Mouse (Mus musculus) brain, adult 2 months (tissue): ENCODE measurements around the gene Cenpt.
"Not testable (repeated sequence)": the region's sequence is repeated elsewhere in the genome, so short reads cannot be mapped to it uniquely, and the experiment has no call there.

Experiments used
- DNase-seq: peaks from one replicate; pipeline ENCODE4 v3.0.0; 2011; ENCODE audit warnings: low read depth, low spot score

Cenpt gene

GRCm38 (mm10) chr8:105854303-105854702 lies 1.2 kb upstream of the Cenpt start:
- DNase-seq: peak; percentile 12

GRCm38 (mm10) chr8:105852146-105852729 lies 840 bp downstream of the Cenpt start:
- no peak for DNase-seq

GRCm38 (mm10) chr8:105851651-105852143 lies 1.4 kb downstream of the Cenpt start:
- DNase-seq: peak; percentile 95

- DNase-seq: no peak
Measured at GRCm38 (mm10) chr8:105850611-105851010, 2.5 kb downstream of the Cenpt start.

GRCm38 (mm10) chr8:105850014-105850413 lies 3.1 kb downstream of the Cenpt start:
- DNase-seq: no peak

- DNase-seq: no peak
Measured at GRCm38 (mm10) chr8:105846678-105847077, 6.4 kb downstream of the Cenpt start.

GRCm38 (mm10) chr8:105839209-105839608 lies 13.9 kb downstream of the Cenpt start:
- DNase-seq: no peak

- DNase-seq: peak; percentile 23
Measured at GRCm38 (mm10) chr8:105836991-105837390, 16.1 kb downstream of the Cenpt start.

GRCm38 (mm10) chr8:105835318-105835717 lies 17.8 kb downstream of the Cenpt start:
- peak; percentile 66 for DNase-seq

GRCm38 (mm10) chr8:105833740-105834139 lies 19.3 kb downstream of the Cenpt start:
- DNase-seq: not testable (repeated sequence)

- DNase-seq: peak; percentile 100
Measured at GRCm38 (mm10) chr8:105826861-105827848, 25.9 kb downstream of the Cenpt start, which contains the start of the genes Ranbp10 and Tsnaxip1. Ranbp10 (minus strand) TSS chr8:105827350. Tsnaxip1 (plus strand) TSS chr8:105827731.

- DNase-seq: no peak
Measured at GRCm38 (mm10) chr8:105826379-105826778, 26.7 kb downstream of the Cenpt start.

- no peak for DNase-seq
Measured at GRCm38 (mm10) chr8:105825506-105825905, 27.6 kb downstream of the Cenpt start.

- no peak for DNase-seq
Measured at GRCm38 (mm10) chr8:105820925-105821324, 32.2 kb downstream of the Cenpt start.

GRCm38 (mm10) chr8:105819659-105820058 lies 33.4 kb downstream of the Cenpt start:
- DNase-seq: no peak

GRCm38 (mm10) chr8:105813241-105813640 lies 39.8 kb downstream of the Cenpt start:
- no peak for DNase-seq

GRCm38 (mm10) chr8:105812511-105812910 lies 40.6 kb downstream of the Cenpt start:
- DNase-seq: no peak

GRCm38 (mm10) chr8:105811543-105811942 lies 41.5 kb downstream of the Cenpt start:
- DNase-seq: no peak

- DNase-seq: peak; percentile 76
Measured at GRCm38 (mm10) chr8:105811061-105811460, 42.0 kb downstream of the Cenpt start.

GRCm38 (mm10) chr8:105810245-105810786 lies 42.8 kb downstream of the Cenpt start:
- no peak for DNase-seq

GRCm38 (mm10) chr8:105808480-105808879 lies 44.6 kb downstream of the Cenpt start:
- peak; percentile 16 for DNase-seq

GRCm38 (mm10) chr8:105807766-105808165 lies 45.3 kb downstream of the Cenpt start:
- DNase-seq: peak; percentile 24
